Mouse (Mus musculus) liver, embryonic 15.5 days (tissue): ENCODE results near the gene Arnt. TPM values are rescaled to one million over a fixed set of nuclear protein-coding genes. Genes with fewer than 3 reads are reported as not detected.
"Not testable (repeated sequence)": the region's sequence is repeated elsewhere in the genome, so short reads cannot be mapped to it uniquely, and the experiment has no call there.

Experiments
- ATAC-seq: fragments of 200-750 bp; cut with Nextera tagmentation; 2 replicates; pipeline ENCODE4 v1.8.0; 2017; ENCODE audit warnings: moderate number of reproducible peaks, mild to moderate bottlenecking, moderate library complexity; ENCODE audit not compliant: insufficient read depth
- H3K27ac ChIP-seq: fragments of 300-500 bp; sonication (generic); replicated peaks from 2 replicates; pipeline ENCODE4 v1.5.1; 2015; ENCODE audit warnings: mild to moderate bottlenecking, inconsistent platforms
- H3K27me3 ChIP-seq: fragments of 300-500 bp; sonication (generic); 2 replicates; pipeline ENCODE4 v1.6.1; 2015; ENCODE audit warnings: mild to moderate bottlenecking, inconsistent platforms
- H3K36me3 ChIP-seq: fragments of 300-500 bp; sonication (generic); replicated peaks from 2 replicates; pipeline ENCODE4 v1.6.1; 2015; ENCODE audit warnings: moderate library complexity, mild to moderate bottlenecking, inconsistent platforms
- H3K4me1 ChIP-seq: fragments of 300-500 bp; sonication (generic); replicated peaks from 2 replicates; pipeline ENCODE4 v1.6.1; 2015; ENCODE audit warnings: inconsistent platforms
- H3K4me2 ChIP-seq: fragments of 300-500 bp; sonication (generic); 2 replicates; pipeline ENCODE4 v1.6.1; 2015; ENCODE audit warnings: moderate library complexity, mild to moderate bottlenecking, inconsistent platforms
- H3K4me3 ChIP-seq: fragments of 300-500 bp; sonication (generic); replicated peaks from 2 replicates; pipeline ENCODE4 v1.5.1; 2015; ENCODE audit warnings: mild to moderate bottlenecking, inconsistent platforms
- H3K9ac ChIP-seq: fragments of 300-500 bp; sonication (generic); 2 replicates; pipeline ENCODE4 v1.6.1; 2015; ENCODE audit warnings: moderate library complexity, mild to moderate bottlenecking, inconsistent platforms
- H3K9me3 ChIP-seq: fragments of 300-500 bp; sonication (generic); replicated peaks from 2 replicates; pipeline ENCODE4 v1.6.1; 2016; ENCODE audit warnings: inconsistent platforms
- WGBS: fragments of 180-500 bp; shearing (Covaris S2); methylation state at CpG from one replicate; pipeline ENCODE4 v1.1.7; 2015; ENCODE audit warnings: mixed read lengths; ENCODE audit not compliant: insufficient replicate concordance; 5-methylcytosine and 5-hydroxymethylcytosine counted together
- polyA plus RNA-seq: library from polyadenylated mRNA; unstranded; fragments of >200 nt; fragmentation: Nextera tagmentation; extraction: Ambion mirVana; gene quantifications from 2 replicates; pipeline ENCODE4 v1.2.1, GENCODE M21; 2015

Gene Arnt
- 15.4 and 16.4 TPM in 2 replicates for polyA plus RNA-seq

DNA sequence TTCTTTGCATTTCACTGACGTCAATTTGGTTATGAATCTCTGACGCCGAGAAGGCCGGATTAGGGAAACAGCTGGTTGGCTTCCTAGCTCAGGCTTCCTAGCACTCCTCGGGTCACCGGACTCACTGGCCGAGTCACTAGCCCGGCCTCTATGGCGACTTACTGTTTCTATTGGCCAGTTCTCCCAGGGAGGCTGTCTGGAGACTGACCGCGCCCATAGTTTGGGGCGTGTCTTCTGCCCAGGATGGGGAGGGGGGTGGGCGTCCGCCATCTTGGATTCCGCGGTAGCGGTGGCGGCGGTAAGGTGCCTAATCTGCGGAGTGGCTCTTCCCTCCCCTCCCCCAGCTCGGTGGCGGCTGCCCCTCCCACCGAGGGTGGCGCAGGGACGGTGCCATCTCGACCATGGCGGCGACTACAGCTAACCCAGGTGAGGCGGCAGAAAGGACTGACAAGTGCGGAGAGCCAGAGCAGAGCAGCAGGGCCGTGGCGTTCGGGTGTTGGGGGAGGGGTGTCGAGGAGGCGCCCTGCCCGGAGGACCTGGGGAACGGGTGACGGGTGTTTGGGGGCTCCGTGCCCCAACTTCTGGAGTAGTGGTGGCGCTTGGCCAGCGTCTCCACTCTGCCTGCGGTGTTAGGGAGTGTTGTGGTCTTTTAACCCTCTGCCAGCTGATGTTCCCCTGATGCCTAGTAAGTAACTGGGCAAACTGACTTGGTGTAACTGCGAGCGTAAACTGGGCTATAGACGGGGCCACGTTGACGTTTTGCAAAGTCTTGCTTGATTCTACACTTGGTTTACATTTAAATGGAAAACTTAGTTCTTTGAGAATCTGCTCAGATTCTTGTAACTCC is at the start of gene Arnt:
Arnt (plus strand) TSS at position 253 of the 847 bp plus-strand sequence.
- peaks cover 21% of the 10 kb centered on the region for H3K4me1 ChIP-seq
- peak; percentile 99 for ATAC-seq
- H3K9me3 ChIP-seq, result no peaks in the 10 kb centered on the region
- peak within 1 kb of the TSS; percentile 89 for H3K9ac ChIP-seq
- peaks cover under 1% of the 10 kb centered on the region for H3K27me3 ChIP-seq
- H3K4me3 ChIP-seq, result peak within 1 kb of the TSS; percentile 88
- H3K27ac ChIP-seq, result peak within 1 kb of the TSS; percentile 95
- under 1% methylated on average over 47 of the region's 47 CpGs for WGBS
- peak within 1 kb of the TSS; percentile 66 for H3K4me2 ChIP-seq
- peaks cover 26% of the 10 kb centered on the region for H3K36me3 ChIP-seq

- WGBS, result 39% methylated on average over 5 of the region's 5 CpGs
- H3K4me3 ChIP-seq, result no peak overlapping the region
- no peak overlapping the region for H3K4me2 ChIP-seq
- H3K27me3 ChIP-seq, result no peaks in the 10 kb centered on the region
- H3K4me1 ChIP-seq, result no peaks in the 10 kb centered on the region
- no peaks in the 10 kb centered on the region for H3K36me3 ChIP-seq
- H3K27ac ChIP-seq, result no peak overlapping the region
- H3K9me3 ChIP-seq, result no peaks in the 10 kb centered on the region
- ATAC-seq, result no peak
- H3K9ac ChIP-seq, result no peak overlapping the region
Observed at GRCm38 (mm10) chr3:95385401-95386075, 48.6 kb upstream of the Arnt start.

DNA sequence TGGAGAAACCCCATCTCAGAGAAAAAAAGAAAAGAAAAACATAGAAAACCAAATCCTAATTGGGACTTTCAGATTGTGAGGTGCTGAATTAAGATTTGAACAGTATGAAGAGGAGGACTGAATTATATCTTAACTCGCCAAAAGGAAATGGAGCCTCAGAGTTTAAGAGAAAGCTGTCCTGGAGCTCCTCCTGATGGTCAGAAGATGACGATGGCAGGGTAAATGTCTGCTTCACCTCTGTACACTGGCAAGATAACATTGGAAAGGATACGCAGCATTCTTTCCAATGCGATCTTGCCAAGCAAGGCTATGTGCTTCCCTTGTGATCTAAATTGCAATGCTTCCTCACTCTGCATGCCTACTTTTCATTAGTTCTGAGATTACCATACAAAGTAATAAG is 39.8 kb upstream of the Arnt start:
- no peak overlapping the region for H3K9ac ChIP-seq
- H3K4me1 ChIP-seq, result no peaks in the 10 kb centered on the region
- H3K4me2 ChIP-seq, result no peak overlapping the region
- 0 out of 2 replicates have a peak, but pooled peaks cover 4% of the 10 kb centered on the region for H3K9me3 ChIP-seq
- H3K36me3 ChIP-seq, result no peaks in the 10 kb centered on the region
- WGBS, result 61% methylated on average over 4 of the region's 4 CpGs
- no peak for ATAC-seq
- no peak overlapping the region for H3K27ac ChIP-seq
- no peaks in the 10 kb centered on the region for H3K27me3 ChIP-seq
- no peak overlapping the region for H3K4me3 ChIP-seq

- WGBS, result 82% methylated on average over 3 of the region's 3 CpGs
Observed at GRCm38 (mm10) chr3:95402741-95403140, 31.4 kb upstream of the Arnt start, which contains the start of gene 4930558C23Rik. Gene 4930558C23Rik (minus strand): TSS chr3:95402841.

GRCm38 (mm10) chr3:95407728-95408127 is 26.5 kb upstream of the Arnt start:
- Histone ChIP-seq H3K4me3 (no peak overlapping the region), H3K4me1 (no peaks in the 10 kb centered on the region), H3K27me3 (0 out of 2 replicates have a peak, but pooled peaks cover 3% of the 10 kb centered on the region), H3K4me2 (no peak overlapping the region), H3K9ac (no peak overlapping the region), H3K9me3 (no peaks in the 10 kb centered on the region), H3K36me3 (no peaks in the 10 kb centered on the region), H3K27ac (no peak overlapping the region)
- no peak for ATAC-seq
- WGBS, result 51% methylated on average over 1 of the region's 1 CpGs

More at GRCm38 (mm10) chr3:95402741-95403140, 31.4 kb upstream of the Arnt start, which contains the start of gene 4930558C23Rik:
- Histone ChIP-seq H3K4me1 (no peaks in the 10 kb centered on the region), H3K9me3 (no peaks in the 10 kb centered on the region), H3K4me3 (no peak within 1 kb of the TSS), H3K36me3 (no peaks in the 10 kb centered on the region), H3K4me2 (no peak within 1 kb of the TSS), H3K9ac (no peak within 1 kb of the TSS), H3K27me3 (0 out of 2 replicates have a peak, but pooled peaks cover 3% of the 10 kb centered on the region), H3K27ac (no peak within 1 kb of the TSS)
- ATAC-seq, result no peak

DNA sequence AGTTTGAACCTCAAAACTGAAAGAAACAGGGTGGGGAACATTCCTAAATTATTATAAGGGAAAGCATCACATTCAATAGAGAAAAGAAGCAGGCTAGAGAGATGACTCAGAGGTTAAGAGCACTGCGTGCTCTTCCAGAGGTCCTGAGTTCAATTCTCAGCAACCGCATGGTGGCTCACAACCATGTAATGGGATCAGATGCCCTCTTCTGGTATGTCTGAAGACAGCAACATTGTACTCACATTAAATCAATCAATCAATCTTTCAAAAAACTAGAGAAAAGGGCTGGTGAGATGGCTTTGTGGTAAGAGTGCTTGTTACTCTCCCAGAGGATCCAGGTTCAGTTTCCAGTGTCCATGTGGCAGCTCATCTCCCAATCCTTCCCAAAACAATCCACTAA is 25.3 kb upstream of the Arnt start:
- Histone ChIP-seq H3K4me2 (no peak overlapping the region), H3K27ac (no peak overlapping the region), H3K36me3 (no peaks in the 10 kb centered on the region), H3K9ac (no peak overlapping the region), H3K4me3 (no peak overlapping the region), H3K9me3 (no peaks in the 10 kb centered on the region), H3K27me3 (0 out of 2 replicates have a peak, but pooled peaks cover 1% of the 10 kb centered on the region), H3K4me1 (no peaks in the 10 kb centered on the region)
- no peak for ATAC-seq
- WGBS, result 83% methylated on average over 2 of the region's 2 CpGs

DNA sequence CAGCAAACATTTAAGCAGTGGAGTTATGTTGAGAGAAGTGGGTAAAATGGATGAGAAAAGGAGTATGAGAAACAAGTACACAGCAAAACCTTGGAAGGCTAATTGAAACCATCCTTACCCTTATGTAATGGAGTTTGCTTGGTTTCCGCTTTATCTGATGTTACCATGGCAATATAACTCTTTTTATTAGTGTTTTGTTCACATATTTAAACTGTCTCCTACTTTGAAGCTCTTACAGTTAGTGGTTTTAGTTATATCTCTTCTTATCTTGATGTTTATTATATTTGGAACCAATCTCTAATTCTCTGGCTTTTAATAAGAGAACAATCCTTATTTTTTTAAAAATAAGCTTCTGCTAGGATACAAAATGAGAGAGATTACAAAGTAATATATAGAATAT is 21.9 kb upstream of the Arnt start:
- H3K9ac ChIP-seq, result no peak overlapping the region
- no peak for ATAC-seq

GRCm38 (mm10) chr3:95417866-95418265 is 16.3 kb upstream of the Arnt start:
- Histone ChIP-seq H3K9ac (no peak overlapping the region), H3K9me3 (0 out of 2 replicates have a peak, but pooled peaks cover 4% of the 10 kb centered on the region), H3K27me3 (no peaks in the 10 kb centered on the region), H3K36me3 (no peaks in the 10 kb centered on the region), H3K4me1 (no peaks in the 10 kb centered on the region), H3K4me2 (no peak overlapping the region), H3K4me3 (no peak overlapping the region), H3K27ac (no peak overlapping the region)
- no peak for ATAC-seq
- 77% methylated on average over 6 of the region's 6 CpGs for WGBS

More for the DNA sequence above, 21.9 kb upstream of the Arnt start:
- H3K36me3 ChIP-seq, result no peaks in the 10 kb centered on the region
- WGBS, result 62% methylated on average over 1 of the region's 1 CpGs
- no peaks in the 10 kb centered on the region for H3K4me1 ChIP-seq
- H3K27ac ChIP-seq, result no peak overlapping the region
- no peak overlapping the region for H3K4me2 ChIP-seq
- H3K4me3 ChIP-seq, result no peak overlapping the region
- no peaks in the 10 kb centered on the region for H3K9me3 ChIP-seq
- no peaks in the 10 kb centered on the region for H3K27me3 ChIP-seq

GRCm38 (mm10) chr3:95426476-95426875 is 7.7 kb upstream of the Arnt start:
- H3K27me3 ChIP-seq, result peaks cover 21% of the 10 kb centered on the region
- ATAC-seq, H3K4me2 ChIP-seq, H3K4me1 ChIP-seq, H3K36me3 ChIP-seq, H3K4me3 ChIP-seq, H3K9ac ChIP-seq, H3K27ac ChIP-seq, H3K9me3 ChIP-seq: not testable (repeated sequence)
- WGBS, result 76% methylated on average over 5 of the region's 5 CpGs

DNA sequence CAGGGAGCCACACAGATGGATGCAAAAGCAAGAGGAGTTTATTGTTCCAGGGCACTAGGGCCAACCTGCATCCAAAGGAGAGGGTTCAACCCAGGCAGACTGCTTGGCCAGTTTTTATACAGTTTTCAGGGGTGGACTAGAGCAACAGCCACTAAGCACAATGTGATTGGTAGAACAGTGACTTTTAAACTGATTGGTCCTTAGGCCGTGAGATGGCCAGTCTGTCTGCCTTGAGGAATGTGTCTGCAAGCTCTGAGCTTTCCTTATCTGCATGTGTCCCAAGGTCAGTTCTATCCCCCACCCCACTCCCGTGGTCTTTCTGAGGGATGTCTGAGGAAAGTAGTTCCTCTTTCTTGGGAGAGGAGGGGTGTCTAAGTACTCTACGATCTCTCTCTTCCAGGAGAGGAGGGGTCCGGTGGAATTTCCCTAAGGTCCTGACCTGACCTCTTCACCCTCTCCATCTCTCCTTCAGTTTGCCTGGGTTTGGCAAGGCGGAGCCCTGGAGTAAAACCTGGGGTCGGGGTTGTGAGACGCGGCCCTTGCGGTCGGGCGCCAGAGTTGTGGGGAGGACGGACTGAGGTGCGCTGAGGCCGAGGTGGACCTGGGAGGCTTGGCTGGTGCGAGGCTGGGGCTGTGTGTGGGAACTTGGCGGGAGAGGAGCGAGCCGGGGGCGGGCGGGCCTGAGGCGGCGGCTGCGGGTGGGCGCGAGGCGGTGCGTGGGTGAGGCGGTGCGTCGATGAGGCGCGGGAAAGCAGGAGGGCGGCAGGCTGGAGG is 6.9 kb upstream of the Arnt start:
- 19% methylated on average over 10 of the region's 33 CpGs for WGBS

More for the DNA sequence above, 6.9 kb upstream of the Arnt start:
- peak; percentile 44 for ATAC-seq
- not testable (repeated sequence) for H3K36me3 ChIP-seq, H3K9ac ChIP-seq, H3K4me1 ChIP-seq, H3K27ac ChIP-seq, H3K9me3 ChIP-seq
- Histone ChIP-seq H3K4me3 (peak overlapping the region; percentile 26; the same call in 1 of the 2 replicates), H3K27me3 (peaks cover 21% of the 10 kb centered on the region), H3K4me2 (peak overlapping the region; percentile 54)
